Mouse (Mus musculus) liver, embryonic 14.5 days (tissue): ENCODE data around the gene Rhoa. TPM values are rescaled to one million over a fixed set of nuclear protein-coding genes. Genes with fewer than 3 reads are reported as not detected.

Experiments used
- ATAC-seq: fragments of 200-750 bp; cut with Nextera tagmentation; 2 replicates; pipeline ENCODE4 v1.8.0; 2017; ENCODE audit warnings: moderate number of reproducible peaks, mild to moderate bottlenecking, moderate library complexity; ENCODE audit not compliant: insufficient read depth
- DNase-seq, 3 experiments: peaks; one replicate each; pipeline ENCODE4 v3.0.0-alpha.2; 2012 to 2013; ENCODE audit warnings: low read depth in 3 of 3, low spot score in 3 of 3
- H3K27ac ChIP-seq: fragments of 300-500 bp; sonication (generic); 2 replicates; pipeline ENCODE4 v1.5.1; 2014; ENCODE audit warnings: moderate library complexity, mild to moderate bottlenecking, control low read depth, inconsistent platforms
- H3K27me3 ChIP-seq: fragments of 300-500 bp; sonication (generic); 2 replicates; pipeline ENCODE4 v1.6.1; 2014; ENCODE audit warnings: mild to moderate bottlenecking, low read length, moderate library complexity; ENCODE audit not compliant: control insufficient read depth, insufficient read depth
- H3K36me3 ChIP-seq: fragments of 300-500 bp; sonication (generic); replicated peaks from 2 replicates; pipeline ENCODE4 v1.6.1; 2014; ENCODE audit warnings: low read depth; ENCODE audit not compliant: control insufficient read depth, insufficient read depth
- H3K4me1 ChIP-seq, 2 experiments: fragments of 200-500 bp in 1 of 2; fragments of 300-500 bp in 1 of 2; sonication (generic) in 1 of 2; replicated peaks; 2 replicates each; pipeline ENCODE4 v1.6.1; 2012 to 2014; ENCODE audit warnings: antibody characterized with exemption in 1 of 2, inconsistent platforms in 1 of 2, low read length in 1 of 2; ENCODE audit not compliant: control insufficient read depth in 2 of 2, insufficient read depth in 2 of 2
- H3K4me2 ChIP-seq: fragments of 300-500 bp; sonication (generic); 2 replicates; pipeline ENCODE4 v1.6.1; 2014; ENCODE audit warnings: low read depth, mild to moderate bottlenecking, control low read depth, moderate library complexity
- H3K4me3 ChIP-seq, 2 experiments: fragments of 200-500 bp in 1 of 2; fragments of 300-500 bp in 1 of 2; sonication (generic) in 1 of 2; 2 replicates each; pipeline ENCODE4 v1.5.1; 2012 to 2014; ENCODE audit warnings: low read depth in 2 of 2, low read length in 2 of 2, mild to moderate bottlenecking in 2 of 2, control low read depth in 1 of 2, inconsistent platforms in 1 of 2, moderate library complexity in 1 of 2; ENCODE audit not compliant: insufficient read depth in 1 of 2
- H3K9ac ChIP-seq: fragments of 300-500 bp; sonication (generic); replicated peaks from 2 replicates; pipeline ENCODE4 v1.6.1; 2014; ENCODE audit warnings: mild to moderate bottlenecking, control low read depth, moderate library complexity
- H3K9me3 ChIP-seq: fragments of 300-500 bp; sonication (generic); 2 replicates; pipeline ENCODE4 v1.6.1; 2016; ENCODE audit warnings: low read length, mixed read lengths; ENCODE audit not compliant: control insufficient read depth
- CTCF ChIP-seq: IDR thresholded peaks from 2 replicates; pipeline ENCODE4 v1.5.1; 2016; ENCODE audit warnings: antibody characterized with exemption, low read depth, control low read depth
- EP300 ChIP-seq: IDR thresholded peaks from 2 replicates; pipeline ENCODE4 v1.6.1; 2016; ENCODE audit warnings: antibody characterized with exemption, low read depth
- WGBS: fragments of 180-500 bp; shearing (Covaris S2); extraction: QIAGEN DNeasy Blood & Tissue Kit; methylation state at CpG from one replicate; pipeline ENCODE4 v1.1.7; 2014; ENCODE audit not compliant: insufficient replicate concordance; 5-methylcytosine and 5-hydroxymethylcytosine counted together
- polyA plus RNA-seq, 2 experiments: library from polyadenylated mRNA; depleted of rRNA in 1 of 2; stranded (reverse) in 1 of 2; unstranded in 1 of 2; fragments of >200 nt; fragmentation: Nextera tagmentation in 1 of 2; extraction: Ambion mirVana in 1 of 2; gene quantifications; 2 replicates each; pipeline versions ENCODE4 v1.2.1 to v1.2.3; 2012 to 2014

Rhoa gene
- polyA plus RNA-seq, 2 experiments = 76.4 to 130 TPM

- no peaks in the 10 kb centered on the region for H3K9me3 ChIP-seq
- H3K36me3 ChIP-seq = peaks cover 45% of the 10 kb centered on the region
- TF ChIP-seq EP300 (peak; percentile 35; the same call in 1 of the 2 replicates), CTCF (no peak)
- H3K9ac ChIP-seq = peak overlapping the region; percentile 95
- peak overlapping the region in 1 of 2 experiments; percentile 99; a peak in 2 of 4 replicates for H3K4me3 ChIP-seq
- peak overlapping the region; percentile 98 for H3K4me2 ChIP-seq
- H3K27me3 ChIP-seq = no peaks in the 10 kb centered on the region
- WGBS = 32% methylated on average over 4 of the region's 4 CpGs
- ATAC-seq (no peak), DNase-seq (no peak)
- peaks cover 24 to 34% of the 10 kb centered on the region in 2 experiments for H3K4me1 ChIP-seq
- peak overlapping the region; percentile 82 for H3K27ac ChIP-seq
Observed at GRCm38 (mm10) chr9:108349727-108350126, 43.8 kb downstream of the Rhoa start.

- no peak for ATAC-seq
- WGBS = 72% methylated on average over 9 of the region's 9 CpGs
- peaks cover 81% of the 10 kb centered on the region for H3K36me3 ChIP-seq
- H3K9ac ChIP-seq = no peak overlapping the region
- no peak overlapping the region for H3K4me3 ChIP-seq
- no peaks in the 10 kb centered on the region for H3K27me3 ChIP-seq
- H3K4me2 ChIP-seq = no peak overlapping the region
- no peak overlapping the region for H3K27ac ChIP-seq
- no peaks in the 10 kb centered on the region for H3K9me3 ChIP-seq
- no peaks in the 10 kb centered on the region for H3K4me1 ChIP-seq
- TF ChIP-seq EP300 (no peak), CTCF (no peak)
- no peak for DNase-seq
Observed at GRCm38 (mm10) chr9:108378234-108378633, 72.3 kb downstream of the Rhoa start.

- no peak for TF ChIP-seq CTCF
- no peak for TF ChIP-seq EP300
Observed at GRCm38 (mm10) chr9:108378736-108379135, 72.8 kb downstream of the Rhoa start.

GRCm38 (mm10) chr9:108379294-108379693, 73.4 kb downstream of the Rhoa start:
- Histone ChIP-seq H3K9ac (no peak overlapping the region), H3K4me1 (no peaks in the 10 kb centered on the region), H3K36me3 (peaks cover 81% of the 10 kb centered on the region), H3K9me3 (no peaks in the 10 kb centered on the region), H3K27me3 (no peaks in the 10 kb centered on the region), H3K4me3 (no peak overlapping the region), H3K4me2 (no peak overlapping the region), H3K27ac (no peak overlapping the region)
- TF ChIP-seq CTCF (no peak), EP300 (no peak)
- 85% methylated on average over 4 of the region's 4 CpGs for WGBS
- ATAC-seq (no peak), DNase-seq (no peak)

More at GRCm38 (mm10) chr9:108378736-108379135, 72.8 kb downstream of the Rhoa start:
- Histone ChIP-seq H3K4me1 (no peaks in the 10 kb centered on the region), H3K9ac (no peak overlapping the region), H3K27ac (no peak overlapping the region), H3K36me3 (peaks cover 81% of the 10 kb centered on the region), H3K9me3 (no peaks in the 10 kb centered on the region), H3K27me3 (no peaks in the 10 kb centered on the region), H3K4me3 (no peak overlapping the region), H3K4me2 (no peak overlapping the region)
- 84% methylated on average over 5 of the region's 5 CpGs for WGBS
- ATAC-seq = no peak
- DNase-seq = no peak

GRCm38 (mm10) chr9:108381382-108381781, 75.5 kb downstream of the Rhoa start:
- DNase-seq (no peak), ATAC-seq (no peak)
- no peaks in the 10 kb centered on the region for H3K27me3 ChIP-seq
- TF ChIP-seq CTCF (no peak), EP300 (no peak)
- 91% methylated on average over 9 of the region's 9 CpGs for WGBS
- H3K9ac ChIP-seq = no peak overlapping the region
- H3K4me1 ChIP-seq = no peaks in the 10 kb centered on the region
- H3K36me3 ChIP-seq = peaks cover 84% of the 10 kb centered on the region
- no peak overlapping the region for H3K27ac ChIP-seq
- H3K9me3 ChIP-seq = no peaks in the 10 kb centered on the region
- H3K4me2 ChIP-seq = no peak overlapping the region
- no peak overlapping the region for H3K4me3 ChIP-seq
